Mouse (Mus musculus) adrenal gland, postnatal 10 days (tissue): ENCODE measurements around the gene Tmem88. TPM values are rescaled to one million over a fixed set of nuclear protein-coding genes. Genes with fewer than 3 reads are reported as not detected.

ENCODE experiments used
- DNase-seq: peaks from one replicate; pipeline ENCODE4 v3.0.0; 2021; ENCODE audit warnings: mixed read lengths
- total RNA-seq, 2 experiments: library from RNA; stranded (reverse); gene quantifications; 2 replicates each; pipeline ENCODE4 v1.2.3; 2021

Gene Tmem88
- total RNA-seq, 2 experiments from 2014 or later = 29.1 to 33.0 TPM

DNA sequence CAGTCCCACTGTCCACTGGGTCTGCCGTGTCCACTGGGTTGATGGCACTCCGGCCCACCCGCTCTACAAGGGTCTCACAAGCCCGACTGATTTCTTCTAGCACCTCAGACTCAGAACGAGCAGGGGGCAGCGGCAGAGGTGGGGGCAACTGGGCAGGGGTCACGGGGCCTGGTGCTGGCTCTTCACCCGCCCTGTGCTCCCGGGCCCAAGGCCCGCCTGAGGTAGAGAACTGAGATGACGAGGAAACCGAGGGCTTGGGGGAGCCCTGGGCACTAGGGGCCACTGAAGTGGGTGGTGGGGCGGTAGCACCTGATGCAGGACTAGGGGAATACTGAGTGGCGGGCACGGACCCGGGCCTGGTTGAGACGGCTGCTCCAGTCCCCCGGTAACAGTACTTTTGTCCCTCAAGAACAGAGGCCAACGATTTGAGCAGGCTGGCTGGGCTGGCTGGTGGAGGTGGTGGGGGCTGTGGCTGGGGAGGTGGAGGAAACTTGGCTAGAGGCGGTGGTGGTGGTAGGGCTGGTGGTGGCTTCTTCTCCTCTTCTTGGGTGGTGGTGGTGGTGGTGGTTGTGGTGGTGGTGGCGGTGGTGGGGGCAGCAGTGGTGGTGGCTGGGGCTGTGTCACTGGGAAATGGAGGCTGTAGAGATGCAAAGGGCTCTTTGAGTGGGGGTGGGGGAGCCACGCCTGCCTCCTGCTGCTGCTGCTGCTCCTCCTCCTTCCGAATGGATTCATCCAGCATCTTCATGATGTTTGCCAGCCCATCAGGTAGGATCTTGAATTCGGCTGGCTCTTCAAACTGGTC is 6.8 kb upstream of the Tmem88 start:
- DNase-seq = no peak

DNA sequence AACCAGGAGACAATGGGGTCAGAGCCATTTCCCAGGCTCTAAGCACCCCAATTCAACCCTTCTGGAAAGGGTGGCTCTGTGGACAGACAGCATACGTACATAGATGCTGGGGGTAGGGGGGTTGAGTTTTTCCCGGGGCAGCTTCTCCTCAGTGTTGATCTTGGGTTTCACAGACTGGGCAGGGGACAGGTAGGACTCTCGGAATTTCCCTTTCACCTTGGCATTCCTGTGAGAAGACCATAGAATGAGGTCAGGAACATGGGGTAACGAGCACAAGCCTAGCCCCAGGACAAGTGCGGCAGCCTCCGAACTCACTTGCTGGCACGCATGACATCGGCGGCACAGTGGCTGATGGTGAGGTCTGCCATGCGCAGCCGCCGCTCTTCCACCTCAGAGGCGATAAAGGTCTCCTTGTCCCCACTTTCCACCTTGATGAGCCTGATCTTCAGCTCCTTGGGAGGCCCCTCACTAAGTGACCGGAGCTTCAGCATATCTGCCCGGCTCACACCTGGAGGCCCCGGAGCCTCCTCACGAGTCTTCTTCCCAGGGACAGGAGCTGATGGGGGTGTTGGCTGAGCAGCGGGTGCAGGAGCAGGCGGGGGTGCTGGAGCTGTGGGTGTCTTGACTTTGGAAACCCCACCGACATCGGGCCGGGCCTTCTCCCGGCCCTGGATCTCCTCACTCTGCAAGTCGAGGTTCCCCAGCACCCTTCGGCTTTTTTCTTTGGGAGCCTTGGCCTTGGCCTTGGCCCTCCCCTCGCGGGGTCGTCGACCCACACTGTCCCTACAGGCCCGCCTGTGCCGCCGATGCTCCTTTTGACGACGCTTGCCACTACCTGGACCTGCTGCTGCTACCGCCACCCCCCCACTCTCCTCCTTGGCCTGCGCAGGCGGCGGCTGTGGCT is 5.9 kb upstream of the Tmem88 start:
- no peak for DNase-seq

DNA sequence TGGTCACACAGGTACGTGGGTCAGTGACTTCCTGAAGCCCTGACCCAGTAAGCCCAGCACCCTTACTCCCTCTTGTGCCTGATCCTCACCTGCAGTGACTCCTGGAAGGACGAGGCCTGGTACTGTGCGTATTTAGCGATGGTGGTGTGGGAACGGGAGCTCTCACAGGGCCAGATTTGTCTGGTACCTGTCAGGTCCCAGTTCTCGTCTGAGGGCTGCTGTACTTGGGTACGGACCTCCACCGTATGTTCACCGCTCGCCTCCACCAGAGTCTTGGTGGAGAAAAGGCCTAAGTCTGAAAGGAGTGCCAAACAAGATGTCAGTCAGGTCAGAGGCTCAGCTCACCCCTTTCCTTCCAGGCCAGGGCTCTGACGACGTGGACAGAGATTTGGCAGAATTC is 4.0 kb upstream of the Tmem88 start:
- DNase-seq = no peak

DNA sequence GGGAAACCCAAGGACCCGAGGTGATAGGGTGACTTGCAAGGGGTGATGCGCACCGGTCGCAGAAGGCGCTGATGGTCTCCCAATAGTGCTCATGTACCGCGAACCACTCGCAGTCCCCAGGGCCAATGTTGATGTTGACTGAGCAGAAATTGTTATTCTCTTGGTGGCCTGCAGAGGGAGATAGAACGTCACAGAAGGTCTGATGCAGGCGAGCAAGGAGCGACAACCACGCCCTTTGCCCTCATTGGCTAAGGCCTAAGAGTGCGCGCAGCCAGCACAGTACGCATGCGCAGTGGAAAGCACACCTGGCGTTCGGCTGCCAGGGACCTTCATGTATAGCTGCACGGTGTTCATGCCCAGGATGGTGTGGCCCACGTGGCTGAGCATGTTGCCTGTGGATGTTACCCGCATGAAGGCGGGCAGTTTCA is 3.2 kb upstream of the Tmem88 start:
- DNase-seq = peak; percentile 88

DNA sequence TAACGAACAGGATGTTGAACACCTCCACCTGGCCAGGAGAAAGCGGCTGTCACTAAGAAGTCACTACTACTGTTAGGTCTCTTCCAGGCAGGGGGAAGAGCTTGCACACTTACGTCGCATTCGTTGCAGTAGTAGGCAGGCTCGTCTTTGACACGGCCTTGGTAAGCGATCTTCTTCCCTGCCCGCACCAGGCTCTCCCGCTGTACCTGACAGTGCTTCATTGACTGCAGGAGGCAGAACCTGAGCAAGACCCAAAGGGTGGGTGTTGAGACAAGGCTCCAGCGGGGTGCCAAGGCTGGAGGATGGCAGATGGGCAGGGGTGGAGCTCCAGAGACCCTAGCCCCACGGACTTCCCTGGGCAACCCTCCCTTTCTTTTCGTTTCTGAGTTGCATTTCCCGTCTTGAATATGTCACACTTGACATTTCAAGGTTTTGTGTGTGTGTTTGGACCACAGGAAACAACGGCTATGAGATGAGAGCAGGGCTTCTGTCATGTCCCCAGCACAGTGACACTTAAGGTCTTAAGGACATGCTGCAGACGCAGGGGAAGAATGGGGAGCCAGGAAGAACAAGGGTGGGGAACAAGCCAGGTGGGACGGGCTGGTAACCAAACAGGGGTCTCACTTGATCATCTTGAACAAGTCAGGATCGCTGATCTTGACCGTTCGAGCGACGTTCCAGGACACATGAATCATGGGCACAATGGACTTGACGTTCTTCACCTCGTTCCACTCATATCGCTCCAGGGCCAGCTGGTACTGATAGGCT is 2.2 kb upstream of the Tmem88 start:
- no peak for DNase-seq

DNA sequence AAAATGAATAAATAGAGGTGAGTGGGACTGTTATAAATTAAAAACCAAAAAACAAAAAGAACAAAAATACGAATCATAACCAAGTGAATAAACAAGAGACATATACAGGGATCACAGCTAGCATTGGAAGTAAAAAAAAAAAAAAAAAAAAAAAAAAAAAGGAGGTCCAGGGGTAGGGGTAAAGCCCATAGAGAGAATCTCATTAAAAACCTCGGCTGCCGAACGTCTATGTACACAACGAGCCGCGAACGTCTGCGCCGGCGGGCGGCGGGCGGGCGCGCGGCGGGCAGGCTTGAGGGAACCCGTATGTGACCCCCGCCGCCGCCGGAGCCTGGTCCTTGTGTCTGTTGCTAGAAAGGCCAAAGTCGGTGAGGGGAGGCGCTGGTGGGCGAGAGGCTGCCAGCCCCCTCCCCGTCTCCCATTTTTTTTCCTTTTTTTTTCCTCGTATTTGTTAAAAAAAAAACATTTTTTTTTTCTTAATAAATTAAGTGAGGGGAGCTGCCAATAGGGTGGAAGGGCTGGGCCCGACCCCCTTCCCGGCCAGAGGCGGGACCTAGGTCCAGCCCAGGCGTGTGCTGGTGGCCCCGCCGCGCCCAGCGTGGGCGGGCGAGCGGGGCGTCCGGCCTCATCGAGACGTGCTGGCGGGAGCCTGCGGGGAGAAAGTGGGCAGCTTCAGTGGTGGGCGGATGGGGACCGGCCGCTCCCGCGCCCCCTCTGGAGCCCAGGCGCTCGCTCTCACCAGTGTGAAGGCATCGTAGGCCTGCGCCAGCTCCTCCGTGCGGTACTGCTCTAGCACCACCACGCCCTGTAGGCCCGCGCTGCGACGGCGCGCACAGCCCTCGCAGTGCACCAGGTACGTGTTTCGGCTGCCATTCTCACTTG is 1.4 kb upstream of the Tmem88 start:
- no peak for DNase-seq

DNA sequence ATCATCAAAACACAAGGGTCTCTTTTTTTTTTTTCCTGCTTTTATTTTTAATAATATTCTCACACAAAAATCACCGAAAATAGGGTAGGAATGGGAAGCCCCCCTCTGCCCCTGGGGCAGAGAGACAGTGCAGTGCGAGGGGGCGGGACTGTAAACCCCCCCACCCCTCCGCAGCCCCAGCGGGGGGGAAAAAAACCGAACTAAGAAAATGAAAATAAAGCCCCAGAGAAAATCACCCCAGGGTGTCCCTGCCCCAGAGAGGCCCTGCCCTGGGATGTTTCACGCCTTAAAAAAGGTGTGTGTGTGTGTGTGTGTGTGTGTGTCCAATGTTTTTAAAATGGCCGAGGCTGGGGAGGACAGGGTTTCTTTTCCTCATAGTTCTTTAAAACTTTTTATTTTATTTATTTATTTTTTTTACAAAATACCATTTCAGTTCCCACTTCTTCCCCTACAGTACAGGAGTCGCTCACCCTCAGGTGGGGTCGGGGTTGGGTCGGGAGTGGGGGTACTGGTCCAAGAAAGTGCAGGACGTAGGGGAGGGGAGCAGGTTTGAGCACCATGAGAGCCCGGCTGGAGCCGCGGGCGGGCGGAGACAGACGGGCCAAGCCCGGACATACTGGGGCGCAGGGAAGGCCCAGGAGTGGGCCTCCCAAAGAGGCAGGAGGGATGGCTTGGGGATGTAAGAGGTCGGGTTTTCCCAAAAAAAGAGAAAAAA is 609 bp upstream of the Tmem88 start:
- no peak for DNase-seq

DNA sequence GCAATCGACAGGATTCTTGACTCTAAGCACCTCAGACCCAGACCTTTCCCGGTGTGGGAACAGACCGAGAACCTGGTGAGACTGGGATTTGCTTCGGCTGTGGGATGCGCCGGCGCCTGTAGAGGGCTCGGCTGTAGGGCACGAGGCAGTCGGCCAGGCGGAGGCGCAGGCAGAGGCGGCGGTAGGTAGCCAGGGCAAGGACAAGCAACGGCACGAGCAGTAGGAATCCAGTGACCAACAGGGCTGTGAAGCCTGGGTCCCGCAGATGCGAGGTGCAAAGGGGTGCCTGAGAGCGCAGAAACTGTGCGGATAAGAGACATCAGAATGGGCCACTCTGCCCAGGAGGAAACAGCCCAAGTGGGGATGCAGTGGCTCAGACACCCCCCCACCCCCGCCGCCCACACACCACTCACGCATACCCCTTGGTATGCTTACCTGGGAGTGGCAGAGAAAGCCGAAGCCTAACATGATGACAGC is 415 bp downstream of the Tmem88 start:
- no peak for DNase-seq

DNA sequence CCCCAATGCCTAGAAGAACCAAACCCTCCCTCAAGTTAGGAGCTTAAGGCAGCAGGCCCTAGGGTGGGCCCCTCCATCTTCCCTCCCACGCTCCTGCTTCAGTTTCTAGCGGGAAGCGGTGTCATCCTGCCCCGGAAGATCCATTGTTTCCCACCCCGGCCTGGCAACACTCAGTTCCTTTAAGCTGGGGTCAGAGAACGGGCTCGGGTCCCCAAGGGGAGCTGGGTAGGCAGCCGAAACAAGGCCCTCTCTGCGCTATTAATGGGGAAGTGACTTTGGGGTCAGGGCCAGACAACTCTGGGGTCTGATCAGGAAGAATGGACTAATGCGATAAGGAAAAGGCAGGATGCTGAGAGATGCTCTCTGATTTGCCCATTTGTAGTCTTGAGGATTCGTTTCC is 1.3 kb downstream of the Tmem88 start:
- DNase-seq = peak; percentile 65

DNA sequence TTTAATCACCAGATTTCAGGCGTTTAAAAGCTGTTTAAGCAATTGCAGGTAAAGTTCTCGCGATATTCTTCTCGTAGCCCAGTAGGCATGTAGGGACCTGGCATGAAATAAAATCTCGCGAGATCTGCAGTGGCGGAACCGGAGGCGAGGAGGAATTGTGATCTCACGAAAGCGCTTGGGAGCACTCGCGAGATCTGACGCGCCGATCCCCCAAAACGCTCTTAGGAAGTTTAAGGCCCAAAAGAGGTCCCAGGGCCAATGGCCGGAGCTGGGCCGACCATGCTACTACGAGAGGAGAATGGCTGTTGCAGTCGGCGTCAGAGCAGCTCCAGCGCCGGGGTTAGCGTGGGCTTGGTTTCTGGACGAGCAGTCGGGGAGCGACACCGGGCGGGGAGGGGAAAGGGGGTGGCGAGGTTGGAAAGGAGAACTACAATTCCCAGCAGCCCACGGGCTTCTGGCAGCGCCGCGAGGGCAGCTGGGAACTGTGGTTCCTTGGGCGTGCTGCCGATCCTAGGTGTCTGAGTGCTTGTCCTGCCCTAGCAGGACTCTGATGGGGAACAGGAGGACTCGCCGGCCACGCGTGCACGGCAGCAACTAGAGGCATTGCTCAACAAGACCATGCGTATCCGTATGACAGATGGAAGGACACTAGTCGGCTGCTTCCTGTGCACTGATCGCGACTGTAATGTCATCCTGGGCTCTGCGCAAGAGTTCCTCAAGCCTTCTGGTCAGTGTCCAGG is 2.2 kb downstream of the Tmem88 start:
- DNase-seq = peak; percentile 93

DNA sequence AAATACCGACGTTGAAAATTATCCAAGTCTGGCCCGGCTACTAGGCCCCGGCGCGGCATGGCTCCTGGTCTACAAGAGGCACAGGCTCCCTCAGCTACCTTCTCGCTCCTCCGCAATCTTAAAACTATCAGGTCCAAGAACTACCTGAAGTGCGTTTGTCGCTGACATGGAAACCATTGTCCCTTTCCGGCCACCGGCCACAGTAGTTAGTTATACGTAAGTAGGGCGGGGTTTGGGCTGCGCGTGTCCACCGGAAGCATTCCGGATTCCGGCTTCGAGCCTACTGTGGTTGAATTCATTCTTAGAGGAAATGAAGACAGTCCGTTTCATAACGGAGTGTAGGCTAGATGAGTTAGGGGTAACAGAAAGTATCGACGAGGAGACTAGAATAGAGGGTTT is 2.8 kb downstream of the Tmem88 start, which contains the start of the genes Naa38 and Cyb5d1:
TSS of gene Naa38 (plus strand) at position 253 of the 399 bp plus-strand sequence.
TSS of gene Cyb5d1 (minus strand) at position 397 of the 399 bp plus-strand sequence.
- DNase-seq = peak; percentile 92

DNA sequence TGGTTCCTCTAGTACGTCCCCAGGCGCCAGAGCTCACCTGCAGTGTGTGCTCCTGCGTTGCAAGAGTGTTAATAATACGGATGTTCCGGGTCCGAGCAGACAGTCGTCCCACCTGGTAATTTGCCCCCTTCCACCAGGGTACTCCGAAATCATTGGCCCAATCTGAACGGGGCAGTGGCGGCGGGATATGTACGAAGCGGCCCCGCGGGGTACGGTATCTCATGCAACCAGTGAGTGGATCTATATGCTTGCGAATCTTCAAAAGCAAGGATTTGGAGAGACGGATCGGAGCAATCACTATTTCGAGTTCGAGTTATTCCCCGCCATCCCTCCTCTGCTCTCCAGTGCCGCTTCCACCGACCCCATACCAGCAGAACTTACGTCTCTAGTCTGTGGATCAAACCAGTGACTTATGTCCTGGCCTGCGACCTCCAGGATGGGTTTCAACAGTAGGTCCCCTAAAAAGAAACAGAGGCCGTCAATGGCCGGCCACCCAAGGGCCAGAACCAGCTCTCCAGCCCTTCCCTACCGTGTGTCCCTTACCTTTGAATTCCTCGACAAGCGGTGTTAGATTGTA is 3.4 kb downstream of the Tmem88 start:
- peak; percentile 37 for DNase-seq

DNA sequence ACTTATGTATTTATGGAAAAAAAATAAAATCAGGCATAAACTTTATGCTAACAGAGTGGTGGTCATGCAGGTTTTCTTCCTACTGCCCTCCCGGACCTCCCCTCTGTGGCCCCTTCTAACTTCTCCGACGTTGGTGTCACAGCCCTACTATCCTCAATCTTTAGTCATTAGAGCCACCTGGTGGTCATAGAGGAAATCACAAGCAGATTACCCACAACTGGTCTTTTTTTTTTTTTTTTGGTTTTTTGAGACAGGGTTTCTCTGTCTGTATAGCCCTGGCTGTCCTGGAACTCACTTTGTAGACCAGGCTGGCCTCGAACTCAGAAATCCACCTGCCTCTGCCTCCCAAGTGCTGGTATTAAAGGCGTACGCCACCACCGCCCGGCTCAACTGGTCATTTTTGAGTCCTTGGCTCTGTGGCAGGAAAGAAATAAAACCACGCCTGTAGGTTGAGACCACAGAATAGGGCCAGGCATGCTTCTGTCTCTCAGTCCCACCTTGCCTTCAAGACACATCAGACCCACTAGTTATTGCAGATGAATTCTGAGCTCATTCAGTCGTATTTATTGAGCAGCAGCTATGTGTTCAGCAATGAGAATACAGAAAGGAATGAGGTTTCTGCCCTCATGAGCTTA is 7.5 kb downstream of the Tmem88 start:
- DNase-seq = peak; percentile 82

DNA sequence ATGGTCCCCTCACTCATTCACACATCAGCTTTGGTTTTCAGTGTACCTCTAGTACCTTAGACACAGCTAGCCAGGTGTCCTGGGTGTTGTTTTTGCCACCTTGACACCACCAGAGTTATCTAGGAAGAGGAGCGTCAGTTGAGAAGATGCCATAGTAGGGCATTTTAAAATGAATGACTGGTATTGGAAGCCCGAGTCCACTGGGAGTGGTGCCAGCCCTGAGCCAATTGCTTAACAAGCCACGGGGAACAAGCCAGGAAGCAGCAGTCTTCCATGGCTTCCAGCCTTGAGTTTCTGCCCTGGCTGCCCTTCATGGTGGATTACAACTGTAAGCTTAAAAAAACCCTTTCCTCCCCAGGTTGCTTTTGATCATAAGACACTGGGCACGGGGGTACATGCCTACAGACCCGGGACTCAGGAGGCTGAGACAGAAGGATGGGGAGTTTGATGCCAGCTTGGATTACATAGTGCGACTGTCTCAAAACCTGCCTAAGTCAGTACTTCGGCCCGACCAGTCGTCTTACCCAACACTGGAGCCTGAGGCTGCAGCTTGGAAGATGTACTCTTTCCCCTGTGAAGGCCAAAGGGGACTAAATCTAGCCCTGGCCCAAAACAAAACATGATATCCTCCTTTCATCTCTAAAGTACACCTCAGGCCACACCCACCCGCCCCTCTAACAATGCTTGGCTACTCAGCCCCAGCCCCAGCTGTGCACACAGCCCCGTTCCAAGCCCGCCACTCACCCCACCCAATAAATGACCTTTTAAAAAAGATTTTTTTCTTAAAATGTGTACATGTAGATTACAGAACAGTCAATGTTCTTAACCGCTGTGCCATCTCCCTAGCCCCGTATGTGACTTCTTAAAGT is 8.3 kb downstream of the Tmem88 start:
- DNase-seq = peak; percentile 90

DNA sequence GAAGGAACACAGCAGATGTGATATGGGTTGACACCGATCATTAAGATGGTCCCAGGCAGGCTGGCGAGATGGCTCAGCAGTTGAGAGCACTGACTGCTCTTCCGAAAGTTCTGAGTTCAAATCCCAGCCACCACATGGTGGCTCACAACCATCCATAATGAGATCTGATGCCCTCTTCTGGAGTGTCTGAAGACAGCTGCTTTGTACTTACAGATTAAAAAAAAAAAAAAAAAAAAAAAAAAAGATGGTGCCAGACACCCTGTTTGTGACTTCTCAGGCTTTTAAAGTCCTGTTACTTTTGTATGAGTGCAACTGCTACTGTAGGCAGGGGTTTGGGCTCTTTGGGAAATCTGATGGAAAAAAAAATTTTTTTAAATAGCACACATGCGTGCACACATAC is 9.4 kb downstream of the Tmem88 start:
- no peak for DNase-seq

DNA sequence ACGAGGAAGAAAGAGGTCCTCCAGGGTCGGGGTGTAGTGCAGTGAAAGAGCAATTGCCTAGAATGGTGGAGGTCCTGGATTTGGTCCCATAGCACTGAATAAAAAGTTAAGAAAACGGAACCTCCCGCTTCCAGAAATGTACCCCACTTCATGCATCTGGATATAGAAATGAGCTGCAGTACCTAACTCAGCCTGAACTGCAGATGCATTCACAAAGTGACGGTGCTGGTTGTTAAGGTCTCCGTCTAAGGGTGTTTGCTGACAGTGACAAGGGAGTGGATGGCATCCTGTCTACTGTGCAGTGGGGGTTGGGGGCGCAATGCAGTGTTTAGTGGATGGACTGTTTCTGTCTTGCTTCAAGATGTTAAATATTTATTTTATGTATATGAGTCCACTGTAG is 11.3 kb downstream of the Tmem88 start:
- no peak for DNase-seq

DNA sequence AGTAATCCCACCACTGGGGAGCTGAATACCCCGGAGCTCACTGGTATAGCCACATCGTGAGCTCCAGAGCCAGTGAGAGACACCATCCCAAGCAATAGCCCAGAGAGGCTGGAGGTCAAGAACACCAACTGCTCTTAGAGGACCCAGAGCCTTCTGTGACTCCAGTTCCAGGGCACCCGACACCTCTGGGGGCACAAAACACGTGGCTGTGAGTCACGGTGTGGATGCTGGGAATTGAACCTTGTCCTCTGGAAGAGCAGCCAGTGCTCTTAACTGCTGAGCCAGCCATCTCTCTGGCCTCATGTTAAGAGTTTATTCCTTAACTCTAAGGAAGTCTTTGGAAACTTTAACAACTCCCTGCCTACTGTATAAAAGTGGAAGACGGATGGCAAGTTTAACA is 13.1 kb downstream of the Tmem88 start:
- no peak for DNase-seq
